Mouse (Mus musculus) CH12.LX (cell line): Measurements from ENCODE around the gene Sfmbt1. TPM values are rescaled to one million over a fixed set of nuclear protein-coding genes. Genes with fewer than 3 reads are reported as not detected.

Source experiments
- DNase-seq: peaks from one replicate; pipeline ENCODE4 v3.0.0-alpha.2; 2013; ENCODE audit errors: extremely low read depth
- H3K27ac ChIP-seq: 2 replicates; pipeline ENCODE4 v1.5.1; 2012; ENCODE audit warnings: low read depth, mild to moderate bottlenecking, control low read depth, moderate library complexity; ENCODE audit not compliant: insufficient read depth
- H3K27me3 ChIP-seq: replicated peaks from 2 replicates; pipeline ENCODE3; 2012; ENCODE audit warnings: inconsistent platforms
- H3K36me3 ChIP-seq, 2 experiments: replicated peaks in 1 of 2; 2 replicates each; pipeline versions ENCODE3 to v1.6.1; 2012; ENCODE audit warnings: inconsistent platforms in 1 of 2, low read length in 1 of 2, mild to moderate bottlenecking in 1 of 2, mixed read lengths in 1 of 2, moderate library complexity in 1 of 2; ENCODE audit not compliant: control insufficient read depth in 1 of 2, insufficient read depth in 1 of 2
- H3K4me1 ChIP-seq, 2 experiments: 2 replicates each; pipeline ENCODE4 v1.6.1; 2012; ENCODE audit warnings: inconsistent platforms in 1 of 2, moderate library complexity in 1 of 2; ENCODE audit not compliant: insufficient read depth in 2 of 2, control insufficient read depth in 1 of 2
- H3K4me2 ChIP-seq: 2 replicates; pipeline ENCODE4 v1.6.1; 2012; ENCODE audit warnings: low read depth, mild to moderate bottlenecking, control low read depth; ENCODE audit not compliant: poor library complexity, insufficient read depth, severe bottlenecking
- H3K4me3 ChIP-seq, 3 experiments: fragments of 150-350 bp in 1 of 3; sonication (generic) in 1 of 3; replicated peaks in 1 of 3; 2 replicates each; pipeline versions ENCODE3 to v1.5.1; 2011 to 2012; ENCODE audit warnings: low read depth in 2 of 3, low read length in 2 of 3, mild to moderate bottlenecking in 2 of 3, moderate library complexity in 2 of 3, control low read depth in 1 of 3, improper control_type of control experiment in 1 of 3, inconsistent platforms in 1 of 3, mixed read lengths in 1 of 3; ENCODE audit not compliant: poor library complexity in 1 of 3
- H3K79me2 ChIP-seq: replicated peaks from 2 replicates; pipeline ENCODE4 v1.6.1; 2012; ENCODE audit warnings: mild to moderate bottlenecking, moderate library complexity; ENCODE audit not compliant: control insufficient read depth, poor library complexity, insufficient read depth, severe bottlenecking; ENCODE audit errors: extremely low read depth
- H3K9ac ChIP-seq: 2 replicates; pipeline ENCODE4 v1.6.1; 2012; ENCODE audit warnings: low read depth, mild to moderate bottlenecking, control low read depth, moderate library complexity; ENCODE audit not compliant: insufficient read depth
- H3K9me3 ChIP-seq: replicated peaks from 2 replicates; pipeline ENCODE3; 2012; ENCODE audit warnings: low read length, inconsistent platforms, mixed read lengths
- CHD1 ChIP-seq: IDR thresholded peaks from 2 replicates; pipeline ENCODE4 v1.6.1; 2012; ENCODE audit warnings: low read depth, low read length, improper control_type of control experiment, inconsistent platforms
- CTCF ChIP-seq, 2 experiments: IDR thresholded peaks in 1 of 2; conservative IDR thresholded peaks in 1 of 2; 2 replicates each; pipeline ENCODE4 v1.5.1; 2011 to 2012; ENCODE audit warnings: low read depth in 2 of 2, low read length in 2 of 2, improper control_type of control experiment in 1 of 2, inconsistent platforms in 1 of 2, mild to moderate bottlenecking in 1 of 2, moderate library complexity in 1 of 2
- E2F4 ChIP-seq: IDR thresholded peaks from 2 replicates; pipeline ENCODE4 v1.6.1; 2011; ENCODE audit warnings: low read depth, low read length, improper control_type of control experiment; ENCODE audit not compliant: insufficient replicate concordance
- ETS1 ChIP-seq: conservative IDR thresholded peaks from 2 replicates; pipeline ENCODE4 v1.6.1; 2012; ENCODE audit warnings: low read depth, mild to moderate bottlenecking, inconsistent platforms, low read length, improper control_type of control experiment, moderate library complexity
- GABPA ChIP-seq: IDR thresholded peaks from 2 replicates; pipeline ENCODE4 v1.6.1; 2012; ENCODE audit warnings: low read depth, low read length, improper control_type of control experiment, inconsistent platforms; ENCODE audit not compliant: insufficient replicate concordance
- HCFC1 ChIP-seq: IDR thresholded peaks from 2 replicates; pipeline ENCODE4 v1.6.1; 2012; ENCODE audit warnings: low read depth, mild to moderate bottlenecking, inconsistent platforms, low read length, improper control_type of control experiment
- IRF4 ChIP-seq: IDR thresholded peaks from 2 replicates; pipeline ENCODE4 v1.6.1; 2014; ENCODE audit warnings: low read depth, mild to moderate bottlenecking, inconsistent platforms, low read length, improper control_type of control experiment
- JUN ChIP-seq: IDR thresholded peaks from 2 replicates; pipeline ENCODE4 v1.6.1; 2011; ENCODE audit warnings: low read depth, mild to moderate bottlenecking, low read length, improper control_type of control experiment, moderate library complexity; ENCODE audit not compliant: insufficient read depth
- JUND ChIP-seq: conservative IDR thresholded peaks from 2 replicates; pipeline ENCODE4 v1.6.1; 2011; ENCODE audit warnings: low read depth, low read length, improper control_type of control experiment
- KAT2A ChIP-seq: IDR thresholded peaks from 2 replicates; pipeline ENCODE4 v1.6.1; 2012; ENCODE audit warnings: low read length, improper control_type of control experiment, inconsistent platforms; ENCODE audit not compliant: insufficient replicate concordance
- MAFK ChIP-seq: IDR thresholded peaks from 2 replicates; pipeline ENCODE4 v1.6.1; 2011; ENCODE audit warnings: low read length, improper control_type of control experiment; ENCODE audit not compliant: insufficient replicate concordance
- MAZ ChIP-seq: IDR thresholded peaks from 2 replicates; pipeline ENCODE4 v1.6.1; 2012; ENCODE audit warnings: low read depth, mild to moderate bottlenecking, inconsistent platforms, low read length, improper control_type of control experiment, moderate library complexity
- MEF2A ChIP-seq: IDR thresholded peaks from 2 replicates; pipeline ENCODE4 v1.6.1; 2014; ENCODE audit warnings: low read depth, mild to moderate bottlenecking, inconsistent platforms, low read length, improper control_type of control experiment, borderline replicate concordance
- MXI1 ChIP-seq: IDR thresholded peaks from 2 replicates; pipeline ENCODE4 v1.6.1; 2011; ENCODE audit warnings: mild to moderate bottlenecking, low read depth, low read length, improper control_type of control experiment
- MYC ChIP-seq: IDR thresholded peaks from 2 replicates; pipeline ENCODE4 v1.6.1; 2011; ENCODE audit warnings: low read depth, mild to moderate bottlenecking, improper control_type of control experiment, low read length
- NELFE ChIP-seq: IDR thresholded peaks from 2 replicates; pipeline ENCODE4 v1.6.1; 2011; ENCODE audit warnings: low read depth, low read length, improper control_type of control experiment
- PAX5 ChIP-seq: IDR thresholded peaks from 2 replicates; pipeline ENCODE4 v1.6.1; 2012; ENCODE audit warnings: low read length, inconsistent platforms, mixed read lengths
- POLR2A ChIP-seq: IDR thresholded peaks from 2 replicates; pipeline ENCODE4 v1.6.1; 2011; ENCODE audit warnings: low read depth, mild to moderate bottlenecking, improper control_type of control experiment, low read length
- POLR2AphosphoS2 ChIP-seq: IDR thresholded peaks from 2 replicates; pipeline ENCODE4 v1.6.1; 2011; ENCODE audit warnings: low read depth, low read length, improper control_type of control experiment
- SIN3A ChIP-seq: IDR thresholded peaks from 2 replicates; pipeline ENCODE4 v1.6.1; 2012; ENCODE audit warnings: low read length, improper control_type of control experiment, inconsistent platforms
- SMC3 ChIP-seq: IDR thresholded peaks from 2 replicates; pipeline ENCODE4 v1.6.1; 2011; ENCODE audit warnings: low read depth, low read length, improper control_type of control experiment
- TBP ChIP-seq: conservative IDR thresholded peaks from 2 replicates; pipeline ENCODE4 v1.6.1; 2011; ENCODE audit warnings: low read depth, low read length, improper control_type of control experiment
- TCF12 ChIP-seq: IDR thresholded peaks from 2 replicates; pipeline ENCODE4 v1.6.1; 2014; ENCODE audit warnings: low read depth, mild to moderate bottlenecking, inconsistent platforms, low read length, improper control_type of control experiment
- UBTF ChIP-seq: IDR thresholded peaks from 2 replicates; pipeline ENCODE4 v1.6.1; 2012; ENCODE audit warnings: low read depth, mild to moderate bottlenecking, inconsistent platforms, low read length, improper control_type of control experiment, moderate library complexity
- USF1 ChIP-seq: IDR thresholded peaks from 2 replicates; pipeline ENCODE4 v1.6.1; 2014; ENCODE audit warnings: low read depth, mild to moderate bottlenecking, inconsistent platforms, low read length, improper control_type of control experiment
- ZMIZ1 ChIP-seq: IDR thresholded peaks from 2 replicates; pipeline ENCODE4 v1.6.1; 2012; ENCODE audit warnings: low read depth, mild to moderate bottlenecking, inconsistent platforms, low read length, improper control_type of control experiment
- dilution Hi-C: fragments of 300-500 bp; cut with MboI; formaldehyde crosslinking; loops from 2 replicates; pipeline ENCODE4 v1.14.3; 2020; ENCODE audit warnings: low sequenced_read_pairs; ENCODE audit not compliant: extremely low pct_unique_long_range_greater_than_20kb, extremely low pct_ligation_motif_present
- in situ Hi-C: fragments of 300-500 bp; cut with MboI; formaldehyde crosslinking; loops from 3 replicates; pipeline ENCODE4 v1.14.3; 2019; ENCODE audit warnings: low sequenced_read_pairs, low pct_ligation_motif_present, low pct_unique_long_range_greater_than_20kb, mixed read lengths
- polyA plus RNA-seq: library from polyadenylated mRNA; unstranded; fragments of >175 nt; gene quantifications from 2 replicates; pipeline ENCODE4 v1.2.1, GENCODE M21; 2012; ENCODE audit warnings: low read depth; ENCODE audit not compliant: insufficient read length
- total RNA-seq, 2 experiments: library from RNA; depleted of rRNA; stranded (reverse); fragments of 300-350 nt in 1 of 2; fragments of >200 nt in 1 of 2; gene quantifications; 2 replicates each; pipeline ENCODE4 v1.2.3; 2012 to 2014

Sfmbt1 gene
- total and polyA plus RNA-seq, 3 experiments: 2.4 to 6.0 (median 5.1) TPM

- in situ Hi-C loops: no loop called here
- no peak for TF ChIP-seq POLR2AphosphoS2
- TF ChIP-seq USF1: no peak
- no peak for TF ChIP-seq MEF2A
- no peak for TF ChIP-seq MYC
- no peak for TF ChIP-seq HCFC1
- no peak for TF ChIP-seq POLR2A
- TF ChIP-seq ETS1: no peak
- no peak for TF ChIP-seq TCF12
- no peak for TF ChIP-seq CHD1
- TF ChIP-seq CTCF (conservative IDR thresholded peaks at IDR 0.05 in 1 of 2, IDR thresholded peaks at IDR 0.05 in 1 of 2; ENCODE audit: low read depth in 2 of 2, low read length in 2 of 2): no peak; a peak in 1 of 4 replicates
- TF ChIP-seq SIN3A: no peak
- no peak for TF ChIP-seq JUND
- Histone ChIP-seq H3K4me2 (no peak overlapping the region), H3K79me2 (no peaks in the 10 kb centered on the region), H3K36me3 (peaks cover 0 to 35% of the 10 kb centered on the region in 2 experiments), H3K4me3 (no peak overlapping the region), H3K4me1 (peaks cover 0 to 4% of the 10 kb centered on the region in 2 experiments; a peak in 1 of 4 replicates), H3K9ac (no peak overlapping the region), H3K9me3 (no peaks in the 10 kb centered on the region), H3K27ac (no peak overlapping the region), H3K27me3 (no peaks in the 10 kb centered on the region)
- dilution Hi-C loops: no loop called here
- DNase-seq: no peak
Observed at GRCm38 (mm10) chr14:30695609-30696008, 19.0 kb upstream of the Sfmbt1 start.

- no peak overlapping the region for H3K4me3 ChIP-seq
- in situ Hi-C loops: no loop called here
- TF ChIP-seq TBP (no peak), MAFK (no peak), USF1 (no peak), TCF12 (no peak)
- peaks cover 0 to 19% of the 10 kb centered on the region in 2 experiments for H3K36me3 ChIP-seq
- H3K9ac ChIP-seq: no peak overlapping the region
- dilution Hi-C loops: no loop called here
- no peak overlapping the region for H3K4me2 ChIP-seq
- H3K27me3 ChIP-seq: no peaks in the 10 kb centered on the region
- no peak overlapping the region for H3K27ac ChIP-seq
- no peak for DNase-seq
- peaks cover 0 to 4% of the 10 kb centered on the region in 2 experiments; a peak in 1 of 4 replicates for H3K4me1 ChIP-seq
- H3K9me3 ChIP-seq: no peaks in the 10 kb centered on the region
- no peaks in the 10 kb centered on the region for H3K79me2 ChIP-seq
Observed at GRCm38 (mm10) chr14:30697407-30698052, 17.1 kb upstream of the Sfmbt1 start.

- Histone ChIP-seq H3K27me3 (no peaks in the 10 kb centered on the region), H3K4me1 (no peaks in the 10 kb centered on the region), H3K9ac (no peak overlapping the region), H3K36me3 (peaks cover 0 to under 1% of the 10 kb centered on the region in 2 experiments), H3K9me3 (no peaks in the 10 kb centered on the region), H3K79me2 (no peaks in the 10 kb centered on the region), H3K4me2 (no peak overlapping the region), H3K27ac (no peak overlapping the region), H3K4me3 (no peak overlapping the region)
- in situ Hi-C loops: no loop called here
- dilution Hi-C loops: no loop called here
- DNase-seq: peak; percentile 69
- TF ChIP-seq E2F4 (no peak), TBP (no peak), CTCF (conservative IDR thresholded peaks at IDR 0.05 in 1 of 2, IDR thresholded peaks at IDR 0.05 in 1 of 2; ENCODE audit: low read depth in 2 of 2, low read length in 2 of 2) (peak; percentile 65 to 84), JUN (no peak), IRF4 (peak; percentile 39; the same call in 1 of the 2 replicates), SMC3 (peak; percentile 69), MAZ (peak; percentile 21; the same call in 1 of the 2 replicates), NELFE (no peak), KAT2A (no peak), GABPA (no peak), PAX5 (no peak), MXI1 (no peak), ZMIZ1 (no peak), UBTF (no peak)
Observed at GRCm38 (mm10) chr14:30699656-30700055, 15.0 kb upstream of the Sfmbt1 start.
